Mouse (Mus musculus) erythroblast, embryonic 14.5 days (primary cell): Measurements from ENCODE around the gene Fam69b. TPM values are rescaled to one million over a fixed set of nuclear protein-coding genes. Genes with fewer than 3 reads are reported as not detected.
A peak's percentile ranks its signal among the peaks of the same experiment; 100 is the strongest.

Experiments used
- H3K27me3 ChIP-seq: 2 replicates; pipeline ENCODE4 v1.6.1; 2012; ENCODE audit warnings: inconsistent platforms; ENCODE audit not compliant: control insufficient read depth
- H3K36me3 ChIP-seq: 2 replicates; pipeline ENCODE4 v1.6.1; 2012; ENCODE audit warnings: mild to moderate bottlenecking, inconsistent platforms; ENCODE audit not compliant: control insufficient read depth
- H3K4me1 ChIP-seq: 2 replicates; pipeline ENCODE4 v1.6.1; 2012; ENCODE audit warnings: inconsistent platforms; ENCODE audit not compliant: control insufficient read depth
- H3K4me3 ChIP-seq: replicated peaks from 2 replicates; pipeline ENCODE3; 2012; ENCODE audit warnings: moderate library complexity, mild to moderate bottlenecking, inconsistent platforms
- H3K9me3 ChIP-seq: 2 replicates; pipeline ENCODE4 v1.6.1; 2012; ENCODE audit warnings: low read length, inconsistent platforms, mixed read lengths; ENCODE audit not compliant: control insufficient read depth
- GATA1 ChIP-seq: IDR thresholded peaks from 2 replicates; pipeline ENCODE4 v1.6.1; 2012; ENCODE audit warnings: low read length, inconsistent platforms, mixed read lengths
- TAL1 ChIP-seq: IDR thresholded peaks from 3 replicates; pipeline ENCODE4 v1.6.1; 2012; ENCODE audit warnings: low read length, inconsistent platforms, mixed read lengths
- polyA plus RNA-seq: library from polyadenylated mRNA; stranded (reverse); fragments of >175 nt; gene quantifications from 2 replicates; pipeline ENCODE4 v1.2.3, GENCODE M21; 2012

Fam69b gene
- polyA plus RNA-seq, 1 experiment = not detected

GRCm38 (mm10) chr2:26632541-26633395, 4.5 kb downstream of the Fam69b start:
- H3K36me3 ChIP-seq = peaks cover 34% of the 10 kb centered on the region
- H3K4me3 ChIP-seq = no peak overlapping the region
- H3K4me1 ChIP-seq = peaks cover 13% of the 10 kb centered on the region
- H3K27me3 ChIP-seq = peaks cover 18% of the 10 kb centered on the region
- TF ChIP-seq TAL1 (no peak), GATA1 (no peak)
- no peaks in the 10 kb centered on the region for H3K9me3 ChIP-seq

GRCm38 (mm10) chr2:26633953-26634530, 5.8 kb downstream of the Fam69b start:
- peaks cover 6% of the 10 kb centered on the region for H3K27me3 ChIP-seq
- TF ChIP-seq TAL1 (no peak), GATA1 (no peak)
- no peaks in the 10 kb centered on the region for H3K9me3 ChIP-seq
- H3K36me3 ChIP-seq = peaks cover 45% of the 10 kb centered on the region
- H3K4me1 ChIP-seq = peaks cover 20% of the 10 kb centered on the region
- no peak overlapping the region for H3K4me3 ChIP-seq

DNA sequence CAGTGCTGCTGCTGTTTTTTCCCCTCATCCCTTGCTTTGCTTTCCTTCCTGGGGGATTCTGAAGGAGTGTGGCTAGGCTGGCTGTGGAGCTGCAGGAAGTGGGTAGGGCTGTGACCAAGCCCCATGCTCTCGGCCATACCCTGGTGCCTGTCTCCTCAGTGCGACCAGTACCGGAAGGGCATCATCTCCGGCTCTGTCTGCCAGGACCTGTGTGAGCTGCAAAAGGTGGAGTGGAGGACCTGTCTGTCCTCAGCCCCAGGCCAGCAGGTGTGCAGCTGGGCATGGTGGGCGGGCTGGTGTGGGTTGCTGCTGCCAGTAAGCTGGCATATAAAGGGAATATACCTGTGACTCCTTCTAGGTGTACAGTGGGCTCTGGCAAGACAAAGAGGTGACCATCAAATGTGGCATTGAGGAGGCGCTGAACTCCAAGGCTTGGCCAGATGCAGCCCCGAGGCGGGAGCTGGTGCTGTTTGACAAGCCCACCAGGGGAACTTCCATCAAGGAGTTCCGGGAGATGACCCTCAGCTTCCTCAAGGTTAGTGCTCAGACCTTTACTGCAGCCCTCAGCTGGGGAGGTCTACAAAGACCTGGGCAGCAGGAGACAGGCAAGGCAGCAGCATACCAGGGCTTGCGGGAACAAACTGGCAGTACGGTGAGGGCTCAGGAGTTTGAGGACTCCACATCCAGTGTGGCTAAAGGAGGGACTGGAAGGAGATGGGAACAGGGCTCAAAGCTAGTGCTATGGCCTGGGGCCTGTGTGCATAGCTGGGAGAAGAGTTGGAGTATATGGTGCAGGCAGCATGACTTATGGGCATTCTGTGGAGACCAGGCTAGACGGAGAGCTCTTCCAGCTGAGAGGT, 6.6 kb downstream of the Fam69b start:
- H3K27me3 ChIP-seq = peaks cover 2% of the 10 kb centered on the region; the same call in 1 of the 2 replicates
- no peaks in the 10 kb centered on the region for H3K9me3 ChIP-seq
- no peak overlapping the region for H3K4me3 ChIP-seq
- TF ChIP-seq GATA1 (no peak), TAL1 (no peak)
- peaks cover 45% of the 10 kb centered on the region for H3K36me3 ChIP-seq
- peaks cover 26% of the 10 kb centered on the region for H3K4me1 ChIP-seq

DNA sequence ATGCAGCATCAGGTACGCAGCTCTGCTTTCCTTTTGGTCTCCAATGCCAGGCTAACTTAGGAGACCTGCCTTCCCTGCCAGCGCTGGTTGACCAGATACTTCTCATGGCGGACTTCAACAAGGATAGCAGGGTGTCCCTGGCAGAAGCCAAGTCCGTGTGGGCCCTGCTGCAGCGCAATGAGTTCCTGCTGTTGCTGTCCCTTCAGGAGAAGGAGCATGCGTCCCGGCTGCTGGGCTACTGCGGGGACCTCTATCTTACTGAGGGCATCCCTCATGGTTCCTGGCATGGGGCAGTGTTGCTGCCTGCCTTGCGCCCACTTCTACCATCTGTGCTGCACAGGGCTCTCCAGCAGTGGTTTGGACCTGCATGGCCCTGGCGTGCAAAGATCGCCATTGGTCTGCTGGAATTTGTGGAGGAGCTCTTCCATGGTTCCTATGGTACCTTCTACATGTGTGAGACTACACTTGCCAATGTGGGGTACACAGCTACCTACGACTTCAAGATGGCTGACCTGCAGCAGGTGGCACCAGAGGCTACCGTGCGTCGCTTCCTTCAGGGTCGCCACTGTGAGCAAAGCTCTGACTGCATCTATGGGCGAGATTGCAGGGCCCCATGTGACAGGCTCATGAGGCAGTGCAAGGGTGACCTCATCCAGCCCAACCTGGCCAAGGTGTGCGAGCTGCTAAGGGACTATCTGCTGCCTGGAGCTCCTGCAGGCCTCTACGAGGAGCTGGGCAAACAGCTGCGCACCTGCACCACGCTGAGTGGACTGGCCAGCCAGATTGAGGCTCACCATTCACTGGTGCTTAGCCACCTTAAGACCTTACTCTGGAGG, 7.5 kb downstream of the Fam69b start:
- H3K4me1 ChIP-seq = peaks cover 35% of the 10 kb centered on the region
- H3K4me3 ChIP-seq = no peak overlapping the region
- no peaks in the 10 kb centered on the region for H3K9me3 ChIP-seq
- H3K27me3 ChIP-seq = peaks cover 2% of the 10 kb centered on the region; the same call in 1 of the 2 replicates
- peaks cover 45% of the 10 kb centered on the region for H3K36me3 ChIP-seq
- TF ChIP-seq TAL1 (no peak), GATA1 (no peak)

- Histone ChIP-seq H3K4me1 (peaks cover 40% of the 10 kb centered on the region), H3K9me3 (no peaks in the 10 kb centered on the region), H3K4me3 (no peak overlapping the region), H3K36me3 (peaks cover 45% of the 10 kb centered on the region), H3K27me3 (no peaks in the 10 kb centered on the region)
- TF ChIP-seq TAL1 (no peak), GATA1 (no peak)
Observed at GRCm38 (mm10) chr2:26636325-26636635, 8.0 kb downstream of the Fam69b start.

DNA sequence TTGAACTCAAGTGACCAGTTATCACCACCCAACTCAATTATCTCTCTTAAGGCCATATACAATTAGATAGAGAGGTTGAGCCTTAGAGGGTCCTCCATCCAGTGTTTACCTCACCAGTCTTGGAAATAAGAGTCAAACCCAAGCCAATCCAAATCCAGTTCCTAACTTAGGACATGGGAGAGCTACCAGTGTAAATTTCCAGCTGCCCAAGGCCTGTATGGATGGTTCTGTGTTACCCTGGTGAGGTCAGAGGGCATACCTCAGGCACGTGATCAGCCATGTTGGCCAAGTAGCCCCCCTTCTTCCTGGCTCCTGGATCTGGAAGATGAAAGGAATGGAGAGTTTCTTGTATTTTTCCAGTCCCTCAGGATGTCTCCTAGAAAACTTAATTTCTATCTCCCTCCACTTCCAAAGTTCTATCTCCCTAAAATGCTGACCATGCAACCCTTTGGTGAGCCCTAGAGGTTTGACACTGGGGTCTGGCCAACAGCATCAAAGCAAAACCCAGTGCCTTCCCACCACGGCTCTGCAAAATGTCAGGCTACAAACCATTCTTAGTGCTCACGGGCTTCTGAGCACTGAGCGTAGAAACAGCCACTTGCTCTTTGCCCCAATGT, 9.2 kb downstream of the Fam69b start:
- Histone ChIP-seq H3K36me3 (peaks cover 45% of the 10 kb centered on the region), H3K4me3 (no peak overlapping the region), H3K27me3 (no peaks in the 10 kb centered on the region), H3K4me1 (peaks cover 40% of the 10 kb centered on the region), H3K9me3 (no peaks in the 10 kb centered on the region)
- no peak for TF ChIP-seq GATA1
- no peak for TF ChIP-seq TAL1

DNA sequence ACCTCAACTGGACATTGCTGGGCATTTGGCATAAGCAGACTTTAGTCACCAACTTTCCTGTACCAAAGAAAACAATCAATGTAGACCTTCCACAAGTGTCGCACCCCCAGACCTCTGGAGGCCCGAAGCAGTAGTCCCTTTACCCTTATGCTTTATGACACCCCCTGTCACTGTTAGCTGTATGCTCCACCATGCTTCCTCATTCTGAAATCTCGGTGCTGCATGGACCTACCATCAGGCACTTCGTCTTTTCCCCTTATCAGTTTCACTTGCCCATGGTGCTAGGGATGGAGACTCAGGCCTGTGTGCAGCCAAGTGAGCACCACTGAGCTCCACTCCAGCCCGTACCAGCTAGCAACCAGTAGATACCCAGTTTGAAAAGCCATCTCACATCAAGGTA, 9.8 kb downstream of the Fam69b start:
- Histone ChIP-seq H3K4me1 (peaks cover 40% of the 10 kb centered on the region), H3K9me3 (no peaks in the 10 kb centered on the region), H3K4me3 (peak overlapping the region; percentile 81), H3K36me3 (peaks cover 45% of the 10 kb centered on the region), H3K27me3 (no peaks in the 10 kb centered on the region)
- TF ChIP-seq GATA1 (no peak), TAL1 (no peak)

DNA sequence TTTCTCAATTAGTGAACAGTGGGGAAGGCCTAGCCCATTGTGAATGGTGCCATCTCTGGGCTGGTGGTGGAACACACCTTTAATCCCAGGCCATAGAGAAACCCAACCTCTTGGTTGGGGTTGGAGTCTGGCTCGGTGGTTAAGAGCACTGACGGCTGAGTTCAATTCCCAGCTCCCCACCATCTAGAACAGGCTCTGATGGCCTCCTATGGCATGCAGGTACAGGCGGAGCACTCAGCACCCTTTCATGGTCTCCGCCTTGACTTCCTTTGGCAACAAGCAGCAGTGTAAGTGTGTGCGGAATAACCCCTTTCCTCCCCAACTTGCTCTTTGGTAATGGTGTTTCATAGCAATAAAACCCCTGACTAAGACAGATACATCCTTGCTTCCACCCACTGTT, 10.3 kb downstream of the Fam69b start:
- Histone ChIP-seq H3K36me3 (peaks cover 45% of the 10 kb centered on the region), H3K4me1 (peaks cover 40% of the 10 kb centered on the region), H3K27me3 (no peaks in the 10 kb centered on the region), H3K4me3 (peak overlapping the region; percentile 81), H3K9me3 (no peaks in the 10 kb centered on the region)
- TF ChIP-seq TAL1 = no peak
- no peak for TF ChIP-seq GATA1
